Mouse (Mus musculus) cerebellum, adult 8-10 months (tissue): ENCODE data around the gene Scyl3.

Experiments
- DNase-seq: peaks from one replicate; pipeline ENCODE4 v3.0.0; 2022

Gene Scyl3

DNA sequence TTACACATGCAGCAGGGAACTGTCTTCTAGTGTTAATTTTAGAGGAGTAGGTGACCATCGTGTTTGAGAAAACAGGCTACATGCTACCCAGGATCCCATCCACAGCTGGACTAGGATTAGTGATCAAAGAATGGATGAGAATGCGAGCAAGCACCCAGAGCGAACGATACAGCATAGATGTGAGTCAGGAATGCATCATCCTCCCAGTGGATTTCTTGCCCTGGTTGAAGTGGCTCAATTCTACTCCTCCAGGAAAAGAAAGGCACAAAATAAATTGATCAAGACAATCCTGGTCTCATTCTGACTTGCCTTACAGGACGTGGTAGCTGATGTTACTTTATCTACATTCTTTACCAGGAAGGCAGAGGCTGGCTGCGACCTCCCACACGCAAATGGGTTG lies at the start of gene Scyl3:
Gene Scyl3, plus strand, starts transcription at position 255 of the 400 bp plus-strand sequence.
- DNase-seq, result peak; percentile 7

DNA sequence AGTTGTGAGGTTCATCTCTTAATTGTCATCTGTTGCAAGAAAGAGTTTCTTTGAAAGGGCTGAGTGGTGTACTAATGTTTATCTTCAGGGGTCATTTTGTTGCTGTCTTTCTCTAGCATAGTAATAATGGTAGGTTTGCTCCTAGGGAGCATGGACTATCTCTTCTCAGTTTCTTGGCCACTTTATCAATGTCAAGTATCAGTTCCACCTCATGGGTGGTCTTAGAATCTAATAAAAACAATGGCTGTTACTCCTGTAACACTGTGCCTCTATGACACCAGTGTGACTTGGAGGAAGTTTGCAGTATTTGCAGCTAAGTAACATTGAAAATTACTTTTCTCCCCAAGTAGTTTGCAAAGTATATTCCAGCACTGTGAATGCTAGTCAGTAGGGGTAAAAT lies 39.3 kb upstream of the Scyl3 start:
- DNase-seq, result no peak

DNA sequence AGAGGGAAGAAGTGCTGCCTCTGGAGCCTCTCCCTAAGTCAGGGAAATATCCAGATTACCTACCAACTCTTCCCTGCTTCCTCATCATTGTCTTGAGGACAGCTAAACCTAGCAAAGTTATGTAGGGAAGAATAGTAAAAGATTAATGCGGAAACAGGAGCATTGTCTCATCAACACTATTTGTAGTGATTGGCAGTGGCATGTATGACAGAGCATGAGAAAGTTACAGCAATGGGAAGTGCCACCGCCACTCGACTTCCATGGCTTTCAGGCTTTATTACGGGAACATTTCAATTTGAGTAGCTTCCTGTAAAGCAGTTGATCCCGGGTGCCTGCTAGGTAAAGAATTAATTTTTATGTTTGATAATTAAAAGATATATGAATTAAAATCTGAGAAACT lies 35.6 kb upstream of the Scyl3 start:
- no peak for DNase-seq

DNA sequence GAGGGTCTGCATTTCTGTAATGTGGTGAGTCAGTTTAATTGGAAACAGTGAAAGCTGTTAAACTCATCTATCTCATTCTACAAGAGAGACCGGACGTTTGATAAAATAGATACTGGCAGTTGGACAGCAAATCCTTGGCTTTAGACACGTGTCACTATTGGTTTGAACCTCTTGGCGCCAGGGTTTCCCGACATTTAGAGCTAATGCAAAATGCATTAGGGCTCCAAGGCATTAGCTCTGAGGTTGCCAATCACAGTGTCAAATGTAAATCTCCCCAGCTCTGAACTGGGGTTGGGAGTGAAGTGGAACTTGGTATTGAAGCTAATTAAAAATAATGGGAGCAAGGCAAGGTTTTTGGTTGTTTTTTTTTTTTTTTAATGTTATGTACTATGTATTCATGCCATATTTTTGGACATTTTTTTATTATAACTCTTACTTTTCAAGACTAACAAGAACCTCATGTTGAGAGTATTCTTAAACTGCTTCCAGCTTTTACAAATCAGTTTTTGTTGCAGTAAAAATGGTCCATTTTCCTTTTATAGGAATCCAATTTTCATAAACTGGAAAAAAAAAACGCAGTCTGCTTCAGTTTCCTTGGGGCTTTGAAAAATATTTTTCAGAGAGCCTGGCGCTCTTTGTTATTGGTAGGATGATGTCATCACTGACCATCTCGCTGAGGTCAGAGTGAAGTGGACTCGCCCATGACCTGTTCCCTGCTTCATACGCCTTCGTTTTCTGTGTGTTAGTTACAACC lies 34.9 kb upstream of the Scyl3 start:
- DNase-seq, result no peak

DNA sequence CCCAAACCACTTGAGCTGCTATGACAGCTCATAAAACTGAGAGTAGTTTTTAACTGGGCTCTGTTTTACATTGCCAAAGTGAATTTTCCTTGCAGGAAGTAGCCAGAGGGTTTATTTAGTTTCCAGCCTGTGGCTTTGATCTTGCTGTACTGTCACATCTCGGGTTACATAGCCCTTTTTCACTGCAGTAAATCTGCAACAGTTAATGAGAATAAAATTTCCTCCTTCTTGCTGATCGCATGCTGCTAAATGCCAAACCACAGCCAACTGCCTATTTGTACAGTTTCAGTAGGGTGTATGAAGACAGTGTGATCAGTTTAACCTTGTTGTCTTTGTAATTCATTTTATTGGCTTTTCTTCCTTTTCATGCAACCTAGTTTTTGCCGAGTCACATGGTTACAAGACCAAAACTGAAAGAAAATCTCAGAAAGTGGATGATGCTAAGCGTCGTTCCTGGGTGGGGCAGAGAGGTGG lies 30.6 kb upstream of the Scyl3 start:
- no peak for DNase-seq

DNA sequence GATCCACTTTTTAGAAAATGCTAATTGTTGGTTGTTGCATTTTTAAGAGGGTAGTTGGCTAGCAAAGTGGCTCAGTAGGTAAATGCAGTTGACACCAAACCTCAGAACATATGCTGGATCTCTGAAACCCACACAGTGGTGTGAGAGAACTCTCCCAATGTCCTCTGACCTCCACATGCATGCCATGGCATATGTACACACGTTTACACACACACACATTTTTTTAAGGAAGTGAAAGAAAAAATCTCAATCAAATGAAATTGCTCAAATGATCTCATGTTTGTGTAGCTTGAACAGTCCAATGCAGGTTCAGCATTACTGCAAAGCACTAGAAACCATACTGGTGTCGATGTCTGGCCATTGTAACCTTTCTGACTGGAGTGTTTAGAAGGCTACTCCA lies 29.3 kb upstream of the Scyl3 start:
- no peak for DNase-seq

DNA sequence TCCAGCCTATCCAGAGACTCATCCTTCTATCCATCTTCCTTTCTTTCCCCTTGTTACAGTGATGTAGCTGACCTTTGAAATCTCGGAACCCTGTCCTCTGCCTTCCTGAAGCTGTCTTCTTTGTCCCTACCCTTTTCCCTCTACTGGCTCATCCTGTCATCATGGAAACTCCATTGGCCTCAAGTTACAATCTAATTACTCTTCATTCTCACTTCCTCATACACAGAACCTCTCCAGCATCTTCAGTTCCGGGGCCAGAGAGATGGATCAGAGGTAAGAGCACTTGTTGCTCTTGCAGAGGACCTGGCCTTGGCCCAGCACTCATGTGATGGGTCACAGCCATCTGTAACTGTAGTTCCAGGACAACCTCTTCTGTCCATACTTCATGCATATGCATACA lies 28.7 kb upstream of the Scyl3 start:
- DNase-seq, result no peak

DNA sequence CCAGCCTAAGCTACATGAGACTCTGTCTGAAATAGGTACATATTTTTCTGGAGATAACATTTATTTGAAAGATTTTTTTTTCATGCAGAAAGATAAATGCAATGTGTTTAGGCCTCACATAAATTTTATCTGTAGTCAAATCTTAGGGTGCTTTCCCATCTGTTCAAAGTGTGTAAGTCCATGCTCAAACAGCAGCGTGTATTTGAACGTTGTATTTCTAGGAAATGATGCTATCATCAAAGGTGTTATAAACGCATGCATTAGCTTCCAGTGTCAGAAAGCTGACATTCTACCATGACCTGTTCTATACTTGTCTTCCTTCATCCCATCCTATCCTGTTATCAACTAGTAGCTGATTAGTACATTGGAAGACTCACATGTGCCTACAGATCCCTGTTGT lies 25.5 kb upstream of the Scyl3 start:
- DNase-seq, result no peak

DNA sequence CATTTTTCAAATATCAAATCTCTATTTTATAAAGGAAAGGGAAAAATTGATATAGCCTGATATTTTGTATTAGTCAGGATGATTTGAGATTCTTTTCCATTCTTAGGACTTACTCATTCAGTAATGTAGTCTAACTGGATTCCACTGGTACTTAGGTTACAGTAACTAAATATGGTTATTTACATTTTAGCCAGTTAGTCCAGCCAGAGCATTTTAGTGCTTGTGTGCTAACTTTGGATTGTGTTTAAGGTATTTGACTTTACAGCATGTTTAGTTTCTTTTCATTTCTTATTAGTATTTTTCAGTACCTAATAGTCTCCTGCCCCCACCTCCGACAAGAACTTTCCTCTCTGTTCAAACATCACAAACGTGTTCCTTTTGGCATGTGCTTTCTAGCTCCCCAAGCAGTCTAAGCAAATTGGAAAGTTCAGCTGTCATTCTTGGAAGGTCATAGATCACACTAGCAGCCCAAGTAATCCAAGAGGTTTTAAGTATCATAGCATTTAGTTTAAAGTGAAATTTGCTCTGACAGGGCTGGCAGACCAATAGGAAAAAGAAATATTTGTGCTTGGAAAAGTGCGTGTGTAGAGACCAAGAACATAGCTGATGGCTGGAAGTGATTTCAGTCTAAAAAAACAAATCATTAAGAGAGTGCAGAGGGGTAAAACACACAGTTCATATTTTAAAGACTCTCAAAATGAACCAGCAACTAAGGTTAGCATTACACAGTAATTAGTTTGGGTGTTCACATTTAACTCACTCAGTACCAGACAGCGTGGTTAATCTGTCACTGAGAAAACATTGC lies 21.7 kb upstream of the Scyl3 start:
- DNase-seq, result no peak

DNA sequence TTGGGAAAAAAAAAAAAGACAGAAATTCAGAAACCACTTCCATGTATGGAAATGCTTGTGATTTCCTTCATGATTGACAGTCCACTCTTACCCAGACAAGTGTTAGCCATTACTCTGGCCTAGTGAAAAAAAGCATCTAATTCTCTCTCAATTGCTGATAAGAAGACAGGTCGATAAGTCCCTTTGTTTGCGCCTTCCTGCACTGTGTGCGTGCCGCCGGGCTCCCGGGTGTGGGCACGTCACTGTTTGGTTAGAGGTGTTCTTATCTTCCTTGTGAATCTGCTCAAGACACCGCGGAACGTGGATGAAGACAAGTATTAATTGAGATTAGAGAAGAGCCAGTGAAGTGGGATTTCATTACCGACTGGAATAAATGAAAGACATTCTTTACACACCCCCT lies 20.5 kb upstream of the Scyl3 start:
- no peak for DNase-seq

DNA sequence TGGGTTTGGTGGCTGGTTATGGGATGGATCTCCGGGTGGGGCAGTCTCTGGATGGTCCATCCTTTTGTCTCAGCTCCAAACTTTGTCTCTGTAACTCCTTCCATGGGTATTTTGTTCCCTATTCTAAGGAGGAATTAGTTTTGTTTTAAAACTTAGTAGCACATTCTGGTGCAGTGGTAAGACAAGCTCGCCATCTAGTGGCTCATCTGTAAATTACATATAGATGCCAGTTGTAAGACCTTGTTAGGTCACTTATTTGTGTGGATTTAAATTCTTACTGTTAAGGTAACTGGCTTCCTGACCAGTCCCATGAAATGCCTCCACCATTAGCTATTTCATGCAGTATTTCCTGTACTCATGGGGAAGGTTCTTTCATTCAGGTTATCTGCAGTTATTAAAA lies 18.6 kb upstream of the Scyl3 start:
- peak; percentile 35 for DNase-seq

DNA sequence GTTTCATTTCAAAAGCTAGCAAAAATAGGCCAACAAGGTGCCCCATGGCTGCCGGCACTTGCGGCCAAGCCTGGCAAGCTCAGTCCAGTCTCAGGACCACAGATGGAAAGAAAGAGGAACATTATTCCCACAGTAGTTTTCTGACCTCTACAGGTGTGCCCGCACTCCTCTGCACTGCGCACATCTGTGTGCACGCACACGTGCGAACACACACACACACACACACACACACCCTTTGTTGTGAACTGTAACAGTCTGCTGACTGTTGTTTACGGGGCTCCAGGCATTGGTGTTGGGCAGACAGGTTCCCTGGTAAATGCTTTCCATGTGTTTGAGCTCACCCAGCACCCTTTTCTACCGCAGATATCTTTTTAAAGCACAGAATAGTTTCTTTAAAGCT lies 18.1 kb upstream of the Scyl3 start:
- no peak for DNase-seq

DNA sequence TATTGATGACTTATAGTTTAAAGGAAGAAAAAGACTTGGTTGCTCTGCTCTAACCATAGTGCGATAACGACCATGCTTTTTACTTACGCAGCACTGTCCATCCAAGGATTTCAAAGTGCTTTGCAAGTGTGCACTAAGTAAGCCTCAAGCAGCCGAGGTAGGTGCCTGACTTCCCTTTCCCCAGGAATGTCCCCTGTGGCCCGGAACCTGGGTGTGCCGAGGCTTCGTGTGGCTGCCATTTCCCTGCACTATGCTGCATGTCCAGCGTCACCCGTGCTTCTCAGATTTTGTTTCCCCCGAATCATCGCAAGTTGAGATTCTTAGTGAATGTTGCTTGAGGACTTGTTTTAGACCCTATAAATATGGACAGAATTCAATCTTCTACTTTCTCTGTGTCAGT lies 16.9 kb upstream of the Scyl3 start:
- DNase-seq, result no peak

DNA sequence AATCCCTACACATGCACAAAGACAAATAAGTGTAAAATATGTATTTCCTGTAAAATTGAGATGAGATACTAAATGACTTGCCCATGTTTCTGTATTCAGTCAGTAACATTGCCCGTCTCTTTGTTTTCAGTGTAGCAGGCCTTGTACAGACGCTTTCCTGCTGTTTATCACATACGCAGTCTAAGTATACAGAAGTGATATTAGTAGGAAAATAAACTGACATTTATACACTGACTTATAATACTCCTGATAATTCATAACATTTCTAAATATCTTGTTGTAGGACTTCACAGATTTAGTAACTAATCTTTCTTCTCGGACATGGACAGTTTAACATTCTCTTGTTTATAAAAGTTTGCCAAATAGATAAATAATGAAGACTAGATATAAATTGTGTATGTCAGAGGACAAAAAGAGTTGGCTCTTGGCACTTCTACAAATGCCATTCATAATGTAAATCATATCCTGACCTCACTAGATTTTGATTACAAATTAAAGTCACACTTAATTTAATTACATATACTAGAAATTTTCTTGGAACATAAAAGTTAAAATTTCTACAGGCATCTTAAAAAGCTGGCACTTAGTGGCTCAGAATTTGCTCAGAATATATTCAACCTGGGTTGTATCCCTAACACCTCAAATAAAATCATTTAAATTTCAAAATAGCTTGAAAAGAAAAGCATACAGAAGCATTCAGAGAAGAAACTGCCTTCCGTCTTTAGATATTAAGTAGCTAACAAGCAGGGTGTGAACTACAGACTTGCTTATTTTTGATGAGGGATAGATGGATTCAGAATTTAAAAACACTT lies 11.3 kb upstream of the Scyl3 start:
- DNase-seq, result no peak

DNA sequence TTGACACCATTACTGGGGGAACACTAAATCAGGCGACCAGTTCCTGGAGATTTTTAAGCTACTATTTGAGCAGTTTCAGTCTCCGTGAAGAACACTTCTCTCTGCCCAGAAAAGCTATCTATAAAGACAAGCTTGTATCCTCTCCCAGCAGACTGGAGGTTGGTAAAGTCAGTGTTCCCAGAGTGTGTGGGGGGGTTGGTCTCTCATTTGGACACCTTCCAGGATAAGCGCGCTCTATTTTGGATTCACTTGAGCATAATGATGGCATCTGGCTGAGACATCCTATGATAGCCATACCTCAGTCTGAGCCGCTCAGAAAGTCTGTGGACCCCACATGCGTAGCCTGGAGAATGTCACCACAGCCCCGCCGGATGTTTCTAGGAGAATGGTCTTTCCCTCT lies 4.8 kb upstream of the Scyl3 start:
- no peak for DNase-seq

DNA sequence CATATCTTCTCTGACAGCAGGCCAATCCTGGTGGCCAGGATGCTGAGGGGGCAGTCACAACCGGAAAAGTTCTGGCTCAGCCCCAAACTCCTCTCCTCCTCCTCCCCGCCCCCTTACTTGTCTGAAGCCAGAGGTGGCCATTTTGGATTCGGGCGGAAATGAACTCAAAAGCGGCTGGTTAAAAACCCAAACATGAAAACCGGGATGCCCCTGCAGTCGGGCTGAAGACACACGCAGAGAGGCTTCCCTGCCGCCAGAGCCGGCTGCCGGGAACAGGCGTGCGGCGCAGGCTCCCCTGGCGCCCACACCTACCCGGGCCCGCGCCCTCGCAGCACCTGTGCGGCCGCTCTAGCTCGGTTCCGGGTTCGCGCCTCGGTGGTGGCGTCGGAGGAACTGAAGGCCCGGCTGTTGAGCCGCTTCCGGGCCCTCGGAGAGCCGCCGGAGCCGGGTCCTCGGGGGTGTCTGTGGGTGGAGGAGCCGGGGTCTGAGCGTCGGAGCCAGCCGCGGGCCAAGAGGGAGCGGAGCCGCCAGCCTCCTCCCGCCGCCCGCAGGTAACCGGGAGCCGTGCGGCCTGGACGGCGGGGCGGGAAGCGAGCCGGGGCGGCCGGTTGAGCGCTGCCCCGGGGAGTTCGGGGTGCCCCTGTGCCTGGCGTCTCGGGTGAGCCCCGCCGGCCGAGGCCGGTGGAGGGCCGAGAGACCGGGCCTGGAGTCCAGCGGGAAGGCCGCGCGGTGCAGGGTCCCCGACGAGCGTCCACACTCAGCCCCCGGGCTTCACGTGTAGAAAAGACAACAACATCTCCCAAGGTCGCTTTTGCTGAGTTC lies 947 bp downstream of the Scyl3 start:
- peak; percentile 91 for DNase-seq

DNA sequence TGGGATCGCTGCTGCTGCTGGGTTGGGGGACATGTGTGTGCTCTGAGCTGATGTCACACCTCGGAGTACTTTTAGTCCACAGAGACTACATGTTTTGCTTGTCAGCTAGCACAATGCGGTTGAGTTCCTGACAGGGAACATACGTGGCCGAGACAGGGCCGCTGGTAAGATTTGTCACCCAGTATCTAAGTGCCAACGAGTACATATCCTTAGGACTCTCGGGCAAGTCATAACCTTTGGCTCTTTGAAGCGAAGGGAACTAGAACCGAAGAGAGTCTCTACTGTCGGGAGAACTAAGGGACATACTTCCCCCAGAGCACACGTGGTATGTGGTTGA lies 1.5 kb downstream of the Scyl3 start:
- no peak for DNase-seq

DNA sequence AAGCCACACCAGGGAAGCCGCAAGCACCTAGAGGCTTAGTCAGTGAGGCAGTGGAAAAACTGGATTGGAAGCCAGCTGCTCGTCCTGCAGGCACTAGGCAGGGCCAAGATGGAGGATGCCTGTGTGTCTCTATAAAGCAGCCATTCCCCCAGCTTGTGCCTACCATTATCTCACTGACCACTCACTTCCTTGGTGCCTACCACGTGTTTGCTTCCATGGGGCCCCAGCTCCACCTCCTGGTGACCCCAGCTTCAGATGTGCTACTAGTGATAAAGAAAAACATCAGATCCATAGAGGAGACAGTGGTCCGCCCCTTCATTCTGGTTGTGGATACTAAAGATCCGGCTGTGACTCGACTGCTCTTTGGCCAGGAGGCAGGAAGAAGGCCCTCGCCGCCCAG lies 2.9 kb downstream of the Scyl3 start:
- no peak for DNase-seq

DNA sequence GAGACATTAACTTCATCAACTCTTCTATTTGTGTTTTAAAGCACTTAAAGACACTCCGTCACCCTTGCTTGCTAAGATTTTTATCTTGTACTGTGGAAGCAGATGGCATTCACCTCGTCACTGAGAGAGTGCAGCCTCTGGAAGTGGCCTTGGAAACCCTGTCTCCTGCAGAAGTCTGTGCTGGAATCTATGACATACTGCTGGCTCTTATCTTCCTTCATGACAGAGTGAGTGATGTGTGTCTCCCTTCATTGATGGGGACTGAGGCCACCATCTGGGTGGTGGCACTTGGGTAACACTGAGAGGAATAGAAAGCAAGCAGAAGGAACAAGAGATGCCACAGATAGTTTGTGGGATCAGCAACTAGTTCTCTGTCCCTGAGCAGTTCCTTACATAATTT lies 5.7 kb downstream of the Scyl3 start:
- DNase-seq, result no peak

DNA sequence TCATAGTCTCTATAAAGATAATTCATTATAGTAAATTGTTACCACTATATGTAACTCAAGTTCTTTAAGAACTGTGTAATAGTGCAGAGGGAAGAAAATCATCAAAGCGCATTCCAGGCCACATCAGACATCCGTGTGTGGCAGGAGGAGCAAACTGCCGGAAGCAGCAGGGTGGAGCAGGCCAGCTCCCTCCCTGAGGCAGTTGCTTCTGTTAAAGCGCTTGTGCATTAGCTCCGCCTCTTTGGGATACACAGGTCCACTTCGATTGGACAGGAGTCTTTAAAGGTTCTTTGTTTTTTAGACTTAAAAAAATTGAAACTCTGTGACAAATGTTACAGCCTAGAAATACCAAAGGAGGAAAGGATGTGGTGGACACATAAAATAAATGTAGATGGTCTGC lies 13.2 kb downstream of the Scyl3 start:
- no peak for DNase-seq

DNA sequence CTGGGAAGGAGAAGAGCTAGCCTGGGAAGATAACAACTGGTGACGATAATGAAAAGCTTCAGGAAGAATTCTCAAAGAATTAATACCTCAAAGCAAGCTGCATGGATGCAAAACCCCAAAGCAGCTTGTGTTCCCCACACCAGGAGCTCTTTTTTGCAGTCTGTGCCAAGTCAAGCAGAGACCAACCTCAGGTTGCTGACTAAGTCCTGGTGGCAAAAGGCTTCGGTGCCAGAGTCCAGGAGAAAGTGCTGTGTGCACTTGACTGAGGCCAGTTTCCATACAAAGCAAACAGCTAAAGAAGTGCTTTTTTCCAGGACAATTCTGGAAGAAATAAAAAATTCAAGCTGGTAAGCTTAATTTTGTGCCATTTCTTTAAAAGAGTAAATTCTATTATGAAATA lies 24.5 kb downstream of the Scyl3 start:
- DNase-seq, result no peak

DNA sequence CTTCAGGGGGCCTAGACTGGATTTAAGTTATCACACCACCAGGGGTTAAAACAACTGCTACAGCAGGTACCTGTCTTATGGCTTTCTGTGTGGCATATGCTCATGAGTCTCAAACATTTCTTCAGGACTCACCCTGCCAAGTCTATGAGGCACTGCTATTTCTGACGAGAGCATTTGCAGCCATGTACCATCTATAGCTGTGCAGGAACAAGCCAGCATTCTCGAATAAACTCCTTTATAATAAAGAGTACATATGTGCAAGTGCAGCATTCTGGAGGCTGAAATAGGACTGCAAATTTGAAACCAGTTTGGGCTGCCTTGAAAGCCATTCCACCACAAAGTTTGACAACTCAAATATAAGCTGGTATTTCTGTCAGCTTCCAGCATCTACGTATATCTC lies 29.1 kb downstream of the Scyl3 start:
- no peak for DNase-seq
